In the genomic region with DNA sequence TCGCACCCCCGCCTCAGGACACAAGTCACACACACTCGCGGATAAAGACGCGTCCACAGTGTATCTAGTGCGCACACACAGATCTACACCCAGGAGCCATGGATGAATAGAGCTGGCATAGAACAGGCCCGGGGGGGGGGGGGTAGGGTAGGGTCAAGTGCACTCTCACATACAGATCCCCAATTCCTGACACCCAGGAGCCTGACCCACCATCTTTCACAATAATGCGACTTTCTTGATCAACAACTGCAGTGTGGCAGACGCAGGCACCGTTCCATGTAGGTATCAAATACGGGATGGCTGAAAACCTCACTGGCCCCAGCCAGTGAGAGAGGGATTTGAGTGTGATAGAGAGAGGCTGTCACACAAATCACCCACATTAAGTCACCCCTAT, we compare ENCODE assay signal across 8 mouse cellular contexts. TPM values are rescaled to one million over a fixed set of nuclear protein-coding genes. Genes with fewer than 3 reads are reported as not detected.
DNase-seq lines count a peak whose midpoint lies in the region; ATAC-seq and TF ChIP-seq lines count a peak whose summit lies in the region.

No protein-coding gene starts in this region.

- H3K36me3 ChIP-seq in lung, embryonic 16.5 days (ENCODE audit: control insufficient read depth, insufficient read depth, low read length), result peaks cover 7% of the 10 kb centered on the region
- H3K36me3 ChIP-seq in limb, embryonic 11.5 days (ENCODE audit: control insufficient read depth, insufficient read depth, low read length), result peaks cover 3% of the 10 kb centered on the region; the same call in 1 of the 2 replicates
- no peaks in the 10 kb centered on the region for H3K36me3 ChIP-seq in small intestine, adult 2 months (ENCODE audit: control insufficient read depth, insufficient read depth, low read length)

- H3K9ac ChIP-seq in lung, embryonic 16.5 days (ENCODE audit: low read length), result peak overlapping the region; percentile 72
- H3K9ac ChIP-seq in limb, embryonic 11.5 days (ENCODE audit: low read length), result peak overlapping the region; percentile 53

- H3K4me2 ChIP-seq in lung, embryonic 16.5 days (ENCODE audit: low read depth, low read length), result peak overlapping the region; percentile 90
- H3K4me2 ChIP-seq in limb, embryonic 11.5 days (ENCODE audit: low read depth, severe bottlenecking), result peak overlapping the region; percentile 96

- H3K4me3 ChIP-seq in cerebellum, adult 2 months (replicated peaks; ENCODE audit: insufficient read depth, low read depth, low read length), result peak overlapping the region; percentile 99
- peak overlapping the region; percentile 51 for H3K4me3 ChIP-seq in lung, embryonic 16.5 days (ENCODE audit: low read length)
- H3K4me3 ChIP-seq in limb, embryonic 11.5 days (ENCODE audit: low read depth, low read length), result peak overlapping the region; percentile 45
- peak overlapping the region; percentile 53 for H3K4me3 ChIP-seq in small intestine, adult 2 months (ENCODE audit: low read depth, low read length)

- TF ChIP-seq CTCF in cerebellum, adult 2 months (IDR thresholded peaks at IDR 0.05; ENCODE audit: borderline replicate concordance, insufficient read depth, low read depth, low read length), result no peak
- TF ChIP-seq CTCF in small intestine, adult 2 months (IDR thresholded peaks at IDR 0.05; ENCODE audit: extremely low read depth, insufficient read length, insufficient replicate concordance, low read depth, low read length), result no peak

- no peaks in the 10 kb centered on the region; the same call in none of the 2 replicates for H3K4me1 ChIP-seq in cerebellum, adult 2 months (ENCODE audit: control insufficient read depth, insufficient read depth, low read length)
- H3K4me1 ChIP-seq in lung, embryonic 16.5 days (replicated peaks; ENCODE audit: control insufficient read depth, insufficient read depth, low read length), result peaks cover 28% of the 10 kb centered on the region
- peaks cover 17% of the 10 kb centered on the region for H3K4me1 ChIP-seq in limb, embryonic 11.5 days (ENCODE audit: control insufficient read depth, insufficient read depth, low read length)
- 0 out of 2 replicates have a peak, but pooled peaks cover 3% of the 10 kb centered on the region for H3K4me1 ChIP-seq in small intestine, adult 2 months (ENCODE audit: control insufficient read depth, insufficient read depth, insufficient read length, low read length)

- DNase-seq in cerebellum, adult 2 months, result no peak
- DNase-seq in cerebellum, postnatal 14 days, result no peak
- no peak for DNase-seq in lung, postnatal 10 days
- DNase-seq in limb, embryonic 11.5 days (ENCODE audit: low spot score), result no peak
- DNase-seq in frontal cortex, postnatal 36 days (ENCODE audit: low spot score in 2 of 2), result no peak
- DNase-seq in left cerebral cortex, postnatal 10 days (ENCODE audit: extremely low spot score in 1 of 2, low spot score in 2 of 2), result no peak

- ATAC-seq in lung, embryonic 16.5 days (ENCODE audit: low read depth), result peak; percentile 13
- ATAC-seq in limb, embryonic 11.5 days (ENCODE audit: insufficient number of reproducible peaks, low FRiP score, low TSS enrichment, low read depth), result 0 out of 2 replicates have a peak, but pooled peaks have one; percentile 10

- intact Hi-C loops in left cerebral cortex, postnatal 10 days (cut with DNase I), result no loop called here

- H3K27ac ChIP-seq in cerebellum, adult 2 months (ENCODE audit: insufficient read depth, low read length), result peak overlapping the region; percentile 86
- H3K27ac ChIP-seq in lung, embryonic 16.5 days (ENCODE audit: low read length), result no peak overlapping the region
- H3K27ac ChIP-seq in limb, embryonic 11.5 days (replicated peaks; ENCODE audit: low read depth, low read length), result no peak overlapping the region; the same call in 1 of the 2 replicates
- no peak overlapping the region for H3K27ac ChIP-seq in small intestine, adult 2 months (ENCODE audit: insufficient read depth, low read depth, low read length)

- 4% methylated on average over 12 of the region's 12 CpGs for WGBS in cerebellum, adult 2 months
- 5% methylated on average over 12 of the region's 12 CpGs for WGBS in lung, embryonic 16.5 days
- WGBS in limb, embryonic 11.5 days, result 2% methylated on average over 12 of the region's 12 CpGs
- WGBS in small intestine, adult 2 months, result 13% methylated on average over 12 of the region's 12 CpGs

- H3K9me3 ChIP-seq in lung, embryonic 16.5 days (ENCODE audit: control insufficient read depth, low read length), result no peaks in the 10 kb centered on the region
- no peaks in the 10 kb centered on the region for H3K9me3 ChIP-seq in limb, embryonic 11.5 days (ENCODE audit: control insufficient read depth, low read length)

- no peak for TF ChIP-seq POLR2A in cerebellum, adult 2 months (IDR thresholded peaks at IDR 0.05; ENCODE audit: borderline replicate concordance, insufficient read depth, low read length)
- TF ChIP-seq POLR2A in small intestine, adult 2 months (IDR thresholded peaks at IDR 0.05; ENCODE audit: low read depth, low read length), result no peak

- H3K27me3 ChIP-seq in cerebellum, adult 2 months (ENCODE audit: control insufficient read depth, insufficient read depth, low read length), result no peaks in the 10 kb centered on the region
- H3K27me3 ChIP-seq in lung, embryonic 16.5 days (ENCODE audit: control insufficient read depth, insufficient read depth, low read depth, low read length), result no peaks in the 10 kb centered on the region
- no peaks in the 10 kb centered on the region for H3K27me3 ChIP-seq in limb, embryonic 11.5 days (ENCODE audit: control insufficient read depth, insufficient read depth, low read length)
- peaks cover 7% of the 10 kb centered on the region; the same call in 1 of the 2 replicates for H3K27me3 ChIP-seq in small intestine, adult 2 months (ENCODE audit: control insufficient read depth, insufficient read depth, low read length)

RNA-seq across cellular contexts. Expression of a gene that starts 31.6 kb away (rescaled TPM):
- polyA plus RNA-seq in cerebellum, adult 2 months (2012; rRNA removed), result 24.8 and 29.2 TPM in 2 replicates
- polyA plus RNA-seq in lung, embryonic 16.5 days (2015; fragmentation: Nextera tagmentation; extraction: Ambion mirVana), result 3.0 and 3.8 TPM in 2 replicates
- 2.6 and 4.1 TPM in 2 replicates for polyA plus RNA-seq in limb, embryonic 11.5 days (2014; fragmentation: Nextera tagmentation; extraction: Ambion mirVana)
- polyA plus RNA-seq in small intestine, adult 2 months (2012; rRNA removed), result 7.0 and 9.5 TPM in 2 replicates
- 1 to 10 TPM; 9.0 to 9.4 TPM for total RNA-seq in left cerebral cortex, postnatal 10 days (2021)

RNA-seq across cellular contexts. Expression of a gene that starts 37.1 kb away (rescaled TPM):
- polyA plus RNA-seq in cerebellum, adult 2 months (2012; rRNA removed), result 70.0 and 71.4 TPM in 2 replicates
- polyA plus RNA-seq in lung, embryonic 16.5 days (2015; fragmentation: Nextera tagmentation; extraction: Ambion mirVana), result 10.6 and 11.8 TPM in 2 replicates
- polyA plus RNA-seq in limb, embryonic 11.5 days (2014; fragmentation: Nextera tagmentation; extraction: Ambion mirVana), result 12.6 and 13.6 TPM in 2 replicates
- polyA plus RNA-seq in small intestine, adult 2 months (2012; rRNA removed), result 6.8 and 8.0 TPM in 2 replicates
- 10 to 100 TPM; 58.2 to 59.6 TPM for total RNA-seq in left cerebral cortex, postnatal 10 days (2021)

Comparison
In these comparisons a context has a peak if more than half of its experiments do, and no peak if none do; other contexts are left out.
1. H3K4me3 ChIP-seq: peak in every context shown above with its lines; median percentile 99 in cerebellum, adult 2 months; 53 in small intestine, adult 2 months; 51 in lung, embryonic 16.5 days; 45 in limb, embryonic 11.5 days.